Mouse (Mus musculus) megakaryocyte, embryonic 14.5 days (primary cell): ENCODE measurements around the gene Epha1.

ENCODE experiments used
- FLI1 ChIP-seq: IDR thresholded peaks from 2 replicates; pipeline ENCODE4 v1.6.1; 2012; ENCODE audit warnings: low read length, inconsistent platforms, mixed read lengths
- GATA1 ChIP-seq: IDR thresholded peaks from 3 replicates; pipeline ENCODE4 v1.6.1; 2012; ENCODE audit warnings: mixed read lengths, low read length, inconsistent platforms, borderline replicate concordance

GRCm38 (mm10) chr6:42421439-42421838, 48.4 kb upstream of the Epha1 start:
- TF ChIP-seq GATA1: no peak
- no peak for TF ChIP-seq FLI1
